Mouse (Mus musculus) adrenal gland, postnatal 4 days (tissue): ENCODE results near the gene Iah1. TPM values are rescaled to one million over a fixed set of nuclear protein-coding genes. Genes with fewer than 3 reads are reported as not detected.

Source experiments
- DNase-seq, 2 experiments: peaks; one replicate each; pipeline ENCODE4 v3.0.0; 2021 to 2022; ENCODE audit warnings: low spot score in 2 of 2, mixed read lengths in 2 of 2
- total RNA-seq, 2 experiments: library from RNA; stranded (reverse); gene quantifications; 2 replicates each; pipeline ENCODE4 v1.2.3; 2021

The Iah1 gene
- total RNA-seq, 2 experiments from 2014 or later = 59.1 to 61.7 TPM

GRCm38 (mm10) chr12:21364624-21365435 lies 48.6 kb downstream of the Iah1 start:
- no peak for DNase-seq

GRCm38 (mm10) chr12:21368376-21369086 lies 52.3 kb downstream of the Iah1 start:
- DNase-seq = no peak

- DNase-seq = no peak
These were observed 52.9 kb downstream of the Iah1 start for GRCm38 (mm10) chr12:21369087-21369410.

GRCm38 (mm10) chr12:21370035-21370611 lies 53.9 kb downstream of the Iah1 start:
- no peak for DNase-seq

- peak; percentile 82 to 91 for DNase-seq
These were observed 57.1 kb downstream of the Iah1 start, which contains the start of gene Adam17 for GRCm38 (mm10) chr12:21373100-21373819. Gene Adam17, minus strand, starts transcription at chr12:21373632.

Other genes with a start within 250 kb of the Iah1 start
- 10 to 100 TPM; 84.3 to 88.2 TPM for gene Cpsf3, start 31.0 kb upstream of the Iah1 start, total RNA-seq
- 10 to 100 TPM; 53.9 to 57.4 TPM for gene Itgb1bp1, start 30.1 kb upstream of the Iah1 start, total RNA-seq
- gene Adam17, start 57.2 kb downstream of the Iah1 start, total RNA-seq = 10 to 100 TPM; 48.9 to 57.0 TPM
- gene Ywhaq, start 101.2 kb downstream of the Iah1 start, total RNA-seq = 100 to 1,000 TPM; 268 to 301 TPM